Mouse (Mus musculus): ENCODE data around the gene Ttc7b. TPM values are rescaled to one million over a fixed set of nuclear protein-coding genes. Genes with fewer than 3 reads are reported as not detected.

Gene Ttc7b
- polyA plus RNA-seq, 1 experiment from 2014 or later: 6.3 TPM

- Histone ChIP-seq H3K27ac (ENCODE audit: low read depth, low read length) (0 out of 2 replicates have a peak overlapping the region, but pooled peaks have one; percentile 14), H3K4me1 (ENCODE audit: control insufficient read depth, insufficient read depth, low read length) (peaks cover 12% of the 10 kb centered on the region), H3K36me3 (ENCODE audit: control insufficient read depth, insufficient read depth, low read length) (no peaks in the 10 kb centered on the region), H3K27me3 (replicated peaks; ENCODE audit: control insufficient read depth, insufficient read depth, low read length) (no peaks in the 10 kb centered on the region), H3K9ac (ENCODE audit: low read length) (no peak overlapping the region), H3K4me2 (ENCODE audit: low read length) (no peak overlapping the region), H3K4me3 (ENCODE audit: low read depth, low read length) (no peak overlapping the region), H3K9me3 (replicated peaks; ENCODE audit: control insufficient read depth, low read length) (no peaks in the 10 kb centered on the region)
- DNase-seq (ENCODE audit: low spot score) (no peak), ATAC-seq (no peak)
- WGBS: 92% methylated on average over 2 of the region's 2 CpGs
Observed at GRCm38 (mm10) chr12:100322225-100322624, 198.4 kb downstream of the Ttc7b start.

- Histone ChIP-seq H3K27ac (ENCODE audit: low read depth, low read length) (no peak overlapping the region), H3K27me3 (replicated peaks; ENCODE audit: control insufficient read depth, insufficient read depth, low read length) (no peaks in the 10 kb centered on the region), H3K9ac (ENCODE audit: low read length) (no peak overlapping the region), H3K4me1 (ENCODE audit: control insufficient read depth, insufficient read depth, low read length) (peaks cover 12% of the 10 kb centered on the region), H3K4me3 (ENCODE audit: low read depth, low read length) (no peak overlapping the region), H3K36me3 (ENCODE audit: control insufficient read depth, insufficient read depth, low read length) (no peaks in the 10 kb centered on the region), H3K4me2 (ENCODE audit: low read length) (no peak overlapping the region), H3K9me3 (replicated peaks; ENCODE audit: control insufficient read depth, low read length) (no peaks in the 10 kb centered on the region)
- ATAC-seq (no peak), DNase-seq (ENCODE audit: low spot score) (no peak)
- 67% methylated on average over 4 of the region's 4 CpGs for WGBS
Observed at GRCm38 (mm10) chr12:100321545-100321944, 199.1 kb downstream of the Ttc7b start.

GRCm38 (mm10) chr12:100319746-100320145 is 200.9 kb downstream of the Ttc7b start:
- Histone ChIP-seq H3K27ac (ENCODE audit: low read depth, low read length) (no peak overlapping the region), H3K4me3 (ENCODE audit: low read depth, low read length) (no peak overlapping the region), H3K36me3 (ENCODE audit: control insufficient read depth, insufficient read depth, low read length) (no peaks in the 10 kb centered on the region), H3K4me1 (ENCODE audit: control insufficient read depth, insufficient read depth, low read length) (peaks cover 23% of the 10 kb centered on the region), H3K9ac (ENCODE audit: low read length) (no peak overlapping the region), H3K4me2 (ENCODE audit: low read length) (no peak overlapping the region), H3K9me3 (replicated peaks; ENCODE audit: control insufficient read depth, low read length) (no peaks in the 10 kb centered on the region), H3K27me3 (replicated peaks; ENCODE audit: control insufficient read depth, insufficient read depth, low read length) (no peaks in the 10 kb centered on the region)
- ATAC-seq (no peak), DNase-seq (ENCODE audit: low spot score) (no peak)
- 95% methylated on average over 4 of the region's 4 CpGs for WGBS

GRCm38 (mm10) chr12:100317936-100318335 is 202.7 kb downstream of the Ttc7b start:
- Histone ChIP-seq H3K4me2 (ENCODE audit: low read length) (no peak overlapping the region), H3K27me3 (replicated peaks; ENCODE audit: control insufficient read depth, insufficient read depth, low read length) (no peaks in the 10 kb centered on the region), H3K4me3 (ENCODE audit: low read depth, low read length) (no peak overlapping the region), H3K4me1 (ENCODE audit: control insufficient read depth, insufficient read depth, low read length) (peaks cover 40% of the 10 kb centered on the region), H3K36me3 (ENCODE audit: control insufficient read depth, insufficient read depth, low read length) (no peaks in the 10 kb centered on the region), H3K27ac (ENCODE audit: low read depth, low read length) (no peak overlapping the region), H3K9ac (ENCODE audit: low read length) (no peak overlapping the region), H3K9me3 (replicated peaks; ENCODE audit: control insufficient read depth, low read length) (no peaks in the 10 kb centered on the region)
- ATAC-seq (no peak), DNase-seq (ENCODE audit: low spot score) (no peak)
- 47% methylated on average over 3 of the region's 3 CpGs for WGBS

GRCm38 (mm10) chr12:100316094-100316493 is 204.5 kb downstream of the Ttc7b start:
- no peaks in the 10 kb centered on the region for H3K27me3 ChIP-seq (replicated peaks; ENCODE audit: control insufficient read depth, insufficient read depth, low read length)
- no peak; the same call in 1 of the 2 replicates for ATAC-seq
- H3K4me3 ChIP-seq (ENCODE audit: low read depth, low read length): no peak overlapping the region
- peak overlapping the region; percentile 55 for H3K27ac ChIP-seq (ENCODE audit: low read depth, low read length)
- no peak overlapping the region for H3K4me2 ChIP-seq (ENCODE audit: low read length)
- H3K9ac ChIP-seq (ENCODE audit: low read length): no peak overlapping the region
- H3K36me3 ChIP-seq (ENCODE audit: control insufficient read depth, insufficient read depth, low read length): no peaks in the 10 kb centered on the region
- peak; percentile 44 for DNase-seq (ENCODE audit: low spot score)
- WGBS: 74% methylated on average over 9 of the region's 9 CpGs
- no peaks in the 10 kb centered on the region for H3K9me3 ChIP-seq (replicated peaks; ENCODE audit: control insufficient read depth, low read length)
- H3K4me1 ChIP-seq (ENCODE audit: control insufficient read depth, insufficient read depth, low read length): peaks cover 45% of the 10 kb centered on the region

GRCm38 (mm10) chr12:100315119-100315885 is 205.3 kb downstream of the Ttc7b start:
- DNase-seq (ENCODE audit: low spot score) (peak; percentile 66), ATAC-seq (peak; percentile 57; the same call in 1 of the 2 replicates)
- H3K4me1 ChIP-seq (ENCODE audit: control insufficient read depth, insufficient read depth, low read length): peaks cover 53% of the 10 kb centered on the region
- no peak overlapping the region for H3K9ac ChIP-seq (ENCODE audit: low read length)
- no peaks in the 10 kb centered on the region for H3K27me3 ChIP-seq (replicated peaks; ENCODE audit: control insufficient read depth, insufficient read depth, low read length)
- H3K4me3 ChIP-seq (ENCODE audit: low read depth, low read length): no peak overlapping the region
- H3K9me3 ChIP-seq (replicated peaks; ENCODE audit: control insufficient read depth, low read length): no peaks in the 10 kb centered on the region
- H3K4me2 ChIP-seq (ENCODE audit: low read length): no peak overlapping the region
- no peaks in the 10 kb centered on the region for H3K36me3 ChIP-seq (ENCODE audit: control insufficient read depth, insufficient read depth, low read length)
- peak overlapping the region; percentile 55; the same call in 1 of the 2 replicates for H3K27ac ChIP-seq (ENCODE audit: low read depth, low read length)
- WGBS: 24% methylated on average over 8 of the region's 8 CpGs

GRCm38 (mm10) chr12:100313785-100314375 is 206.7 kb downstream of the Ttc7b start:
- H3K27me3 ChIP-seq (replicated peaks; ENCODE audit: control insufficient read depth, insufficient read depth, low read length): no peaks in the 10 kb centered on the region
- WGBS: 46% methylated on average over 12 of the region's 12 CpGs
- H3K9ac ChIP-seq (ENCODE audit: low read length): no peak overlapping the region
- ATAC-seq: peak; percentile 33; the same call in 1 of the 2 replicates
- H3K4me3 ChIP-seq (ENCODE audit: low read depth, low read length): no peak overlapping the region
- no peaks in the 10 kb centered on the region for H3K9me3 ChIP-seq (replicated peaks; ENCODE audit: control insufficient read depth, low read length)
- H3K27ac ChIP-seq (ENCODE audit: low read depth, low read length): peak overlapping the region; percentile 49; the same call in 1 of the 2 replicates
- DNase-seq (ENCODE audit: low spot score): peak; percentile 46
- peaks cover 66% of the 10 kb centered on the region for H3K4me1 ChIP-seq (ENCODE audit: control insufficient read depth, insufficient read depth, low read length)
- H3K4me2 ChIP-seq (ENCODE audit: low read length): no peak overlapping the region
- no peaks in the 10 kb centered on the region for H3K36me3 ChIP-seq (ENCODE audit: control insufficient read depth, insufficient read depth, low read length)

- no peak overlapping the region for H3K4me3 ChIP-seq (ENCODE audit: low read depth, low read length)
- peaks cover 70% of the 10 kb centered on the region for H3K4me1 ChIP-seq (ENCODE audit: control insufficient read depth, insufficient read depth, low read length)
- no peaks in the 10 kb centered on the region for H3K27me3 ChIP-seq (replicated peaks; ENCODE audit: control insufficient read depth, insufficient read depth, low read length)
- H3K36me3 ChIP-seq (ENCODE audit: control insufficient read depth, insufficient read depth, low read length): no peaks in the 10 kb centered on the region
- no peak overlapping the region for H3K9ac ChIP-seq (ENCODE audit: low read length)
- DNase-seq (ENCODE audit: low spot score) (no peak), ATAC-seq (no peak)
- no peaks in the 10 kb centered on the region for H3K9me3 ChIP-seq (replicated peaks; ENCODE audit: control insufficient read depth, low read length)
- no peak overlapping the region; the same call in 1 of the 2 replicates for H3K27ac ChIP-seq (ENCODE audit: low read depth, low read length)
- WGBS: 85% methylated on average over 6 of the region's 6 CpGs
- no peak overlapping the region for H3K4me2 ChIP-seq (ENCODE audit: low read length)
Observed at GRCm38 (mm10) chr12:100313209-100313608, 207.4 kb downstream of the Ttc7b start.

Measured in forebrain, embryonic 14.5 days (tissue).